Mouse (Mus musculus) heart, postnatal 36 days (tissue): ENCODE results near the gene Ccdc32. TPM values are rescaled to one million over a fixed set of nuclear protein-coding genes. Genes with fewer than 3 reads are reported as not detected.

Experiments used
- DNase-seq, 2 experiments: peaks; one replicate each; pipeline ENCODE4 v3.0.0; 2021 to 2022
- intact Hi-C: fragments of 180-260 bp; cut with DNase I; formaldehyde crosslinking; loops from one replicate; pipeline ENCODE4 v1.15.1; 2025
- total RNA-seq, 2 experiments: library from RNA; stranded (reverse); gene quantifications; 2 replicates each; pipeline ENCODE4 v1.2.3; 2021

The Ccdc32 gene
- 10 to 100 TPM; 10.4 to 11.2 TPM for total RNA-seq

- intact Hi-C loops = no loop called here
These were observed at the start of gene Ccdc32 for GRCm38 (mm10) chr2:119028941-119029551. Gene Ccdc32, minus strand, starts transcription at chr2:119029393.

GRCm38 (mm10) chr2:119072397-119072796 is 43.2 kb upstream of the Ccdc32 start:
- DNase-seq = no peak
- intact Hi-C loops = no loop called here

More at GRCm38 (mm10) chr2:119028941-119029551, at the start of gene Ccdc32:
- DNase-seq = peak; percentile 89 to 96

GRCm38 (mm10) chr2:119060139-119060538 is 30.9 kb upstream of the Ccdc32 start:
- intact Hi-C loops = no loop called here
- DNase-seq = no peak

- intact Hi-C loops = no loop called here
- DNase-seq = no peak
These were observed 21.0 kb upstream of the Ccdc32 start for GRCm38 (mm10) chr2:119050132-119050650.

GRCm38 (mm10) chr2:119047849-119048248 is 18.7 kb upstream of the Ccdc32 start:
- intact Hi-C loops = loop anchor here (10.0 kb wide), 1 partner anchor 427 kb away; the partner anchor contains the start of gene Ino80
- DNase-seq = no peak

GRCm38 (mm10) chr2:119046649-119047611 is 17.7 kb upstream of the Ccdc32 start, which contains the start of gene Knl1:
Gene Knl1, plus strand, starts transcription at chr2:119047119.
- peak; percentile 97 to 98 for DNase-seq
- intact Hi-C loops = loop anchor here (1.0 to 10.0 kb wide), 2 partner anchors 13 to 428 kb away; partner anchors contain the start of genes Ino80 and Rpusd2

GRCm38 (mm10) chr2:119045163-119045562 is 16.0 kb upstream of the Ccdc32 start:
- intact Hi-C loops = loop anchor here (10.0 kb wide), 1 partner anchor 430 kb away; the partner anchor contains the start of gene Ino80
- DNase-seq = no peak

GRCm38 (mm10) chr2:119040882-119041281 is 11.7 kb upstream of the Ccdc32 start:
- DNase-seq = no peak
- intact Hi-C loops = loop anchor here (1.0 to 10.0 kb wide), 2 partner anchors 148 to 434 kb away; partner anchors contain the start of gene Ino80

GRCm38 (mm10) chr2:119035397-119035745 is 6.2 kb upstream of the Ccdc32 start:
- DNase-seq = no peak
- intact Hi-C loops = loop anchor here (2.0 kb wide), 1 partner anchor 253 kb away; the partner anchor contains the start of gene Vps18

- intact Hi-C loops = loop anchor here (1.0 to 2.0 kb wide), 2 partner anchors 11 to 254 kb away; partner anchors contain the start of gene Vps18
- DNase-seq = peak; percentile 88 to 89
These were observed 5.6 kb upstream of the Ccdc32 start, which contains the start of gene Rpusd2 for GRCm38 (mm10) chr2:119034656-119035396. Gene Rpusd2, plus strand, starts transcription at chr2:119034790.

GRCm38 (mm10) chr2:119032191-119032590 is 3.0 kb upstream of the Ccdc32 start:
- intact Hi-C loops = no loop called here
- DNase-seq = no peak

GRCm38 (mm10) chr2:119026951-119027350 is 2.2 kb downstream of the Ccdc32 start:
- intact Hi-C loops = no loop called here

GRCm38 (mm10) chr2:119025239-119025616 is 4.0 kb downstream of the Ccdc32 start:
- intact Hi-C loops = no loop called here
- no peak for DNase-seq

More at GRCm38 (mm10) chr2:119026951-119027350, 2.2 kb downstream of the Ccdc32 start:
- DNase-seq = no peak

- intact Hi-C loops = no loop called here
- no peak for DNase-seq
These were observed 4.5 kb downstream of the Ccdc32 start for GRCm38 (mm10) chr2:119024536-119025238.

- intact Hi-C loops = no loop called here
- no peak for DNase-seq
These were observed 6.0 kb downstream of the Ccdc32 start for GRCm38 (mm10) chr2:119023154-119023660.

- DNase-seq = no peak
- intact Hi-C loops = no loop called here
These were observed 9.7 kb downstream of the Ccdc32 start for GRCm38 (mm10) chr2:119019538-119019937.

- intact Hi-C loops = no loop called here
- no peak for DNase-seq
These were observed 10.1 kb downstream of the Ccdc32 start for GRCm38 (mm10) chr2:119019131-119019530.

GRCm38 (mm10) chr2:119018391-119019122 is 10.6 kb downstream of the Ccdc32 start:
- DNase-seq = peak; percentile 53 to 63
- intact Hi-C loops = no loop called here
